Mouse (Mus musculus): ENCODE measurements around the gene Snph. TPM values are rescaled to one million over a fixed set of nuclear protein-coding genes. Genes with fewer than 3 reads are reported as not detected.

Snph gene
- polyA plus RNA-seq, 1 experiment from 2014 or later, result 0.11 TPM

DNA sequence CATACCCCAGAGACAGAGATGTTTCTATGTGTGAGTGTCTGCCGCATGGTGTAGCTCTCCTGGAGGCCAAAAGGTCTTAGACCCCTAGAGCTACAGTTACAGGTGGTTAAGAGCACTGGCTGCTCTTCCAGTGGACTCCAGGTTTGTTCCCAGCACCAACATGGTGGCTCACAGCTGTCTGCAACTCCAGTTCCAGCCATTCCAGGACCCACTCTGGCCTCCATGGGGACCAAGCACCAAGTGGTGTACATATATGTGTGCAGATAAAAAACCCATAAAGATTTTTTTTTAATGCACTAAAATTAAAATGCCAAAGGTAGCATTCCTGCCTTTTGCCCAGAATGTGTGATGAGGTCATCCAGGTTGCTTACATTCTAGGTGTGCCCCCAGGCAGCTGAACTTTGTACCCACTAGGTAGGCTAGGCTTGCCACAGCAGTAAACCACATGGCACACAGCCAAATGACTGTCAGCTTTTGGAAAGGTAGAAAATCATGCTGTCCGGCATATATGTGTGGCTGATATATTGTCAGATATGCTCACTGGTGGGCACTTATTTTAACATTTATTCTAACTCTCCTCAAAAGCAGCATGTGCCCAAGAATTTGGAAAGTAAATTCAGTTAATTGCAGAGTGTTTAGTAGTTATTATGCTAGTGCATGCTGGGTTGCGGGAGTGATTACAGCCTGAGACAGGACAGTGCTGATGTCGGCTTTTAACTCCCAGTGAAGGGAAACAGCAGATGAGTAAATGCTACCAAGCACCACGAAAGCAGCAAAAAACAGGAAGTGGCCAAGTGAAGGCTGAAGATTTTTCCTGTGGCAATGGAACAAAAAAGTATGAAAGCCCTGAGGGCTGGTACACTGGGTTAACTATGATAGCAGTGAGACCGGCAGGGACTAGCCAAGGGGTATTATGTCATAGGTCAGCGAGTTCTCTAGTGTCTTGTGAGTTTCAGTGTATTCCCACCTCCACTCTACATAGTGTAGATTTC lies 69.2 kb downstream of the Snph start:
- peaks cover 39% of the 10 kb centered on the region; the same call in 1 of the 2 replicates for H3K36me3 ChIP-seq (ENCODE audit: insufficient read depth, low read length)
- ATAC-seq (replicated peaks; ENCODE audit: low FRiP score, low read depth), result peak; percentile 81
- no peak overlapping the region for H3K4me2 ChIP-seq (ENCODE audit: low read length)
- H3K27ac ChIP-seq, result peak overlapping the region; percentile 31
- H3K9me3 ChIP-seq (replicated peaks; ENCODE audit: low read length), result no peaks in the 10 kb centered on the region
- no peak for TF ChIP-seq CTCF (IDR thresholded peaks at IDR 0.05; ENCODE audit: low read depth)
- H3K9ac ChIP-seq (ENCODE audit: low read depth, low read length), result no peak overlapping the region
- no peak overlapping the region for H3K4me3 ChIP-seq (replicated peaks; ENCODE audit: low read depth, low read length)
- no peaks in the 10 kb centered on the region for H3K4me1 ChIP-seq (replicated peaks; ENCODE audit: insufficient read depth, low read length)
- 73% methylated on average over 7 of the region's 7 CpGs for WGBS
- no peaks in the 10 kb centered on the region for H3K27me3 ChIP-seq (ENCODE audit: insufficient read depth, low read length)
- DNase-seq (ENCODE audit: low spot score), result peak; percentile 36

DNA sequence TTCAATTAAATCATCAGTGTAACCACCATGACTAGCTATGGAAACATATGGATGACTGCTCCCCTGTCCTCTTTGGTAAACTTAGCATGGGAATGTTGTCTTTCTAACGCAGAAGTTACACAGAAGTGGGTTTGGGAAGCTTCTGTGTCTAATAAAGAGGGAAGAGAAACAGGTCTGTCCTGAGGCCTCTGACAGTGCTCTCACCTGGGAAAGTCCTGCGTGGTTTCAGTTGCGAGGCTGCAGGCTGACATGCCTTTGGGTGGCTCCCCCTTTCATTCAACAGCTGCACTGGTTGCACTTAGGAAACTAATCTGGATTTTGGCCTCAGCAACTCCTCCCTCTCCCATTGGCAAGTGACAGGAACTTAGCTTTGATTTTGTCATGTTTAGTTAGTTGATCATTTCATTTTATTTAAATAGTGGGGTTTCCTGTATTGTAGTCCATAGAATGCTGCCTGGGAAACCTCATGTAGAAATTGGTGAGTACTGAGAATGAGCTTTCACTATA lies 82.7 kb downstream of the Snph start:
- Histone ChIP-seq H3K27ac (no peak overlapping the region), H3K4me2 (ENCODE audit: low read length) (no peak overlapping the region), H3K9me3 (replicated peaks; ENCODE audit: low read length) (no peaks in the 10 kb centered on the region), H3K36me3 (ENCODE audit: insufficient read depth, low read length) (peaks cover 37% of the 10 kb centered on the region), H3K27me3 (ENCODE audit: insufficient read depth, low read length) (no peaks in the 10 kb centered on the region), H3K4me1 (replicated peaks; ENCODE audit: insufficient read depth, low read length) (peaks cover 12% of the 10 kb centered on the region; the same call in 1 of the 2 replicates), H3K9ac (ENCODE audit: low read depth, low read length) (no peak overlapping the region), H3K4me3 (replicated peaks; ENCODE audit: low read depth, low read length) (no peak overlapping the region)
- 90% methylated on average over 3 of the region's 3 CpGs for WGBS
- ATAC-seq (replicated peaks; ENCODE audit: low FRiP score, low read depth) (no peak), DNase-seq (ENCODE audit: low spot score) (no peak)
- TF ChIP-seq CTCF (IDR thresholded peaks at IDR 0.05; ENCODE audit: low read depth), result no peak

DNA sequence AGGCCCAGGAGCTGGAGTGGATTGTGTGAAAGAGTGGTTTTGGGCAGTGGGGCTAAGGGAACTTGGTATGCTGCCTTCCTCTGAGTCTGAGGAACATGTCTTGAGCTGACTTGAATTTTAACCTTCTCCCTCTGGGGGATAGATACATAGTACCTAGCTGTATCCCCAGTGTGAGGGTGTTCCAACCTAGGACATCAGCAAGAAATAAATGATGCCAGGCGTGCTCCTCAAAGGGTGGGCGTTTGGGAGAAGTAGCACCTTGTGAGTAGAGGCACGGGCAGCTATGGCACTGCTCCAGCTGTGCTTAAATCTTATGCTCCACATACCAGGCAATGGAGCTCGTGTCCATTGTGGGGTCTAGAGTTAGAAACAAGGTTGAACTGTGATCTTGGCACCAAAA lies 85.8 kb downstream of the Snph start:
- Histone ChIP-seq H3K27me3 (ENCODE audit: insufficient read depth, low read length) (no peaks in the 10 kb centered on the region), H3K9ac (ENCODE audit: low read depth, low read length) (no peak overlapping the region), H3K4me3 (replicated peaks; ENCODE audit: low read depth, low read length) (no peak overlapping the region), H3K27ac (no peak overlapping the region), H3K4me1 (replicated peaks; ENCODE audit: insufficient read depth, low read length) (peaks cover 28% of the 10 kb centered on the region), H3K36me3 (ENCODE audit: insufficient read depth, low read length) (peaks cover 19% of the 10 kb centered on the region), H3K9me3 (replicated peaks; ENCODE audit: low read length) (no peaks in the 10 kb centered on the region), H3K4me2 (ENCODE audit: low read length) (peak overlapping the region; percentile 7; the same call in 1 of the 2 replicates)
- no peak for TF ChIP-seq CTCF (IDR thresholded peaks at IDR 0.05; ENCODE audit: low read depth)
- no peak for ATAC-seq (replicated peaks; ENCODE audit: low FRiP score, low read depth)
- DNase-seq (ENCODE audit: low spot score), result no peak
- WGBS, result 86% methylated on average over 4 of the region's 4 CpGs

DNA sequence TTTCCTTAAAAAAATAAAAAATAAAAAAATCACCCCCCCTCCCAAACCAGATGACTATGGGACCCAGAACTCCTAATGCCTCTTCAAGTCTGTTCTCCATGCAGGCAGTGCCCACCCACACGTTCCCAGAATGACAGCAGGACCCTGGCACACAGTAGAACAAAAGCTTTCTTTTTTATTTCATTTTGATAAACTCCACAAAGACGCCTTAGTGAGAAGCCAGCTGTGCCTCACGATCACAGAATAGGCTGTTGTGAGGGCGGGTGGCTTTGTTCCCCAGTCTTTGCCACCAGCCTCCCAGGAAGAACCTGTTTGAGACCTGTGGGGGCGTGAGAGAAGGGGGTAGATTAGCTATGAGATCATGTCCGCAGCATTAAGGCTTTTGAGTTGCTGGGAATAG lies 87.7 kb downstream of the Snph start:
- Histone ChIP-seq H3K9me3 (replicated peaks; ENCODE audit: low read length) (no peaks in the 10 kb centered on the region), H3K27me3 (ENCODE audit: insufficient read depth, low read length) (no peaks in the 10 kb centered on the region), H3K4me3 (replicated peaks; ENCODE audit: low read depth, low read length) (peak overlapping the region; percentile 8; the same call in 1 of the 2 replicates), H3K4me1 (replicated peaks; ENCODE audit: insufficient read depth, low read length) (peaks cover 31% of the 10 kb centered on the region), H3K9ac (ENCODE audit: low read depth, low read length) (no peak overlapping the region), H3K27ac (no peak overlapping the region), H3K36me3 (ENCODE audit: insufficient read depth, low read length) (peaks cover 9% of the 10 kb centered on the region; the same call in 1 of the 2 replicates), H3K4me2 (ENCODE audit: low read length) (peak overlapping the region; percentile 92)
- DNase-seq (ENCODE audit: low spot score) (no peak), ATAC-seq (replicated peaks; ENCODE audit: low FRiP score, low read depth) (no peak)
- TF ChIP-seq CTCF (IDR thresholded peaks at IDR 0.05; ENCODE audit: low read depth), result no peak
- WGBS, result 53% methylated on average over 6 of the region's 6 CpGs

DNA sequence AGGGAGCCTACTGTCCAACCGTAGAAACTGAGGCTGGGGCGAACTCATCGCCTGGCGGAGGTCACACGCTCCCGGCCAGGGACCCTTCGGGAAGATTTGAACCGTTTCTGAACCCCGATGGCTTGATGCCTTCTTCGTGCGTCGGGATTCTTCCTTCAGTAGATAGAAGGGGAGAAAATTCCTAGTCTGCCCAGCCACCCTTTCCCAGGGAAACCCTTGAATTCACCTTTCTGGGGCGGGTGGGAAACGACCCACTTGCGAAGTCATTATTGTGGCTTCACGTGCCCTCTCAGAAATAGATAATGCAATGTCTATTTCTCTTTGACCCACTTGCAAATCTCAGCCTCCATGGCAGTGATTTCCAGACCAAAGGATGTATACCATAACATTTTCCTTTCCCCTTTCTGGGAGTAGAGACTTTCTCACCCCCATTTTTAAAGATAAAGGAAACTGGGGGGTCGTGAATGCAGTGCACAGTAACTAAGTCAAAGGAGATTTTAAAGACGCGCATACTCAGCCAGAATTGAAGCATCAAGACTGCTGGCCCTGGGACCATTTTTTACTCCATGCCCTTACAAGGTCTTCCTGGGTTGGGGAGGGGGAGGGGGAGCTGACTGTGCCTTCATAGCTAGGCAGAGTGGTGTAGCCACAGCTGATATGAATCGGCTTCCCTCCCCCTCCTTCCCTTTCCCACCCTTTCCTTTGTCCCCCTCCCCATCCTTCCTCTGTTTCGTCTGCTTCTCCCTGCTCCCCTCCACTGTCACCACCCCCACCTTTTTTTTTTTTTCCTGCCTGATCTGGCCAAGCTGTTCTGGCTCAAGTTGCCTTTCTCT lies 89.1 kb downstream of the Snph start:
- peak overlapping the region; percentile 66 for H3K4me3 ChIP-seq (replicated peaks; ENCODE audit: low read depth, low read length)
- H3K9me3 ChIP-seq (replicated peaks; ENCODE audit: low read length), result no peaks in the 10 kb centered on the region
- peaks cover 31% of the 10 kb centered on the region for H3K4me1 ChIP-seq (replicated peaks; ENCODE audit: insufficient read depth, low read length)
- H3K9ac ChIP-seq (ENCODE audit: low read depth, low read length), result peak overlapping the region; percentile 77
- peak overlapping the region; percentile 88 for H3K27ac ChIP-seq
- no peak for TF ChIP-seq CTCF (IDR thresholded peaks at IDR 0.05; ENCODE audit: low read depth)
- WGBS, result under 1% methylated on average over 21 of the region's 21 CpGs
- peak; percentile 6; the same call in 1 of the 2 replicates for ATAC-seq (replicated peaks; ENCODE audit: low FRiP score, low read depth)
- peak; percentile 85 for DNase-seq (ENCODE audit: low spot score)
- H3K4me2 ChIP-seq (ENCODE audit: low read length), result peak overlapping the region; percentile 92
- H3K27me3 ChIP-seq (ENCODE audit: insufficient read depth, low read length), result no peaks in the 10 kb centered on the region
- 0 out of 2 replicates have a peak, but pooled peaks cover 4% of the 10 kb centered on the region for H3K36me3 ChIP-seq (ENCODE audit: insufficient read depth, low read length)

Measured in kidney, postnatal 0 days (tissue).